Mouse (Mus musculus) brain, embryonic 14.5 days (tissue): ENCODE measurements around the gene Gpn3. TPM values are rescaled to one million over a fixed set of nuclear protein-coding genes. Genes with fewer than 3 reads are reported as not detected.

Experiments used
- DNase-seq: peaks from one replicate; pipeline ENCODE4 v3.0.0-alpha.2; 2011; ENCODE audit warnings: low read depth
- CTCF ChIP-seq: fragments of 200-500 bp; IDR thresholded peaks from 2 replicates; pipeline ENCODE4 v1.5.1; 2012; ENCODE audit warnings: inconsistent platforms, mild to moderate bottlenecking, moderate library complexity, borderline replicate concordance; ENCODE audit not compliant: insufficient read depth, insufficient read length; ENCODE audit errors: extremely low read depth
- POLR2A ChIP-seq: fragments of 200-500 bp; IDR thresholded peaks from 2 replicates; pipeline ENCODE4 v1.6.1; 2012; ENCODE audit warnings: mild to moderate bottlenecking, inconsistent platforms, borderline replicate concordance; ENCODE audit not compliant: poor library complexity, insufficient read depth, insufficient read length, severe bottlenecking; ENCODE audit errors: extremely low read depth
- polyA plus RNA-seq: library from polyadenylated mRNA; depleted of rRNA; stranded (reverse); fragments of >200 nt; gene quantifications from 2 replicates; pipeline ENCODE4 v1.2.3, GENCODE M21; 2012

Gpn3 gene
- polyA plus RNA-seq, 1 experiment, result 40.1 TPM

GRCm38 (mm10) chr5:122391178-122391785 is 19.6 kb downstream of the Gpn3 start:
- TF ChIP-seq POLR2A, result no peak
- TF ChIP-seq CTCF, result no peak

GRCm38 (mm10) chr5:122391786-122392180 is 20.1 kb downstream of the Gpn3 start, which contains the start of gene Arpc3:
Gene Arpc3, plus strand, starts transcription at chr5:122391878.
- TF ChIP-seq POLR2A (peak; percentile 20; the same call in 1 of the 2 replicates), CTCF (peak; percentile 90)
- DNase-seq, result peak; percentile 96

More at GRCm38 (mm10) chr5:122391178-122391785, 19.6 kb downstream of the Gpn3 start:
- DNase-seq, result no peak

GRCm38 (mm10) chr5:122392227-122393004 is 20.7 kb downstream of the Gpn3 start:
- peak; percentile 14 for DNase-seq
- TF ChIP-seq POLR2A, result no peak

GRCm38 (mm10) chr5:122393887-122394286 is 22.2 kb downstream of the Gpn3 start:
- peak; percentile 75 for DNase-seq
- TF ChIP-seq POLR2A (no peak), CTCF (peak; percentile 79; the same call in 1 of the 2 replicates)

GRCm38 (mm10) chr5:122396791-122397190 is 25.1 kb downstream of the Gpn3 start:
- DNase-seq, result peak; percentile 11
- TF ChIP-seq CTCF, result no peak
- no peak for TF ChIP-seq POLR2A

GRCm38 (mm10) chr5:122397495-122397894 is 25.8 kb downstream of the Gpn3 start:
- TF ChIP-seq POLR2A (no peak), CTCF (no peak)
- DNase-seq, result no peak

- DNase-seq, result no peak
- TF ChIP-seq CTCF, result no peak
- no peak for TF ChIP-seq POLR2A
Measured at GRCm38 (mm10) chr5:122399871-122400270, 28.2 kb downstream of the Gpn3 start.

- no peak for DNase-seq
- no peak for TF ChIP-seq POLR2A
- TF ChIP-seq CTCF, result no peak
Measured at GRCm38 (mm10) chr5:122400628-122401302, 29.1 kb downstream of the Gpn3 start.

- TF ChIP-seq CTCF, result peak; percentile 96
- TF ChIP-seq POLR2A, result no peak
- peak; percentile 60 for DNase-seq
Measured at GRCm38 (mm10) chr5:122401303-122401640, 29.6 kb downstream of the Gpn3 start.

- peak; percentile 15 for DNase-seq
Measured at GRCm38 (mm10) chr5:122402160-122402559, 30.5 kb downstream of the Gpn3 start.

GRCm38 (mm10) chr5:122402772-122403171 is 31.1 kb downstream of the Gpn3 start:
- no peak for TF ChIP-seq CTCF
- peak; percentile 19 for DNase-seq

More at GRCm38 (mm10) chr5:122402160-122402559, 30.5 kb downstream of the Gpn3 start:
- TF ChIP-seq CTCF, result no peak
- no peak for TF ChIP-seq POLR2A
